ENCODE assay signal across 7 mouse cellular contexts in the genomic region with DNA sequence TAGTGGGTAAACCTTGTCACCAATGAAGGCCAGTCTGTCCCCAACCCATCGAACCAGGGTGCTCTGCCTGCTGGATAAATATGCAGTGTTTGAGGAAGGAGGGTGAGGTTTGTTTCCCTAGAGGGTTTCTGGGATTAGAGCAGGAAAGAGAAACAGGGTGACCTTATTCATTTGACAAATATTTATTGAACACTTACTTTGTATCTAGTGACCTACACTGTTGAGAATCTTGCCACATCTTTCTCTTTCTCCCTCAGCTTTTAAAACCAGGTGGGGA. TPM values are rescaled to one million over a fixed set of nuclear protein-coding genes. Genes with fewer than 3 reads are reported as not detected.
DNase-seq lines count a peak whose midpoint lies in the region; ATAC-seq lines count a peak whose summit lies in the region.

No protein-coding gene starts in this region.

- peak overlapping the region; percentile 64 for H3K4me2 ChIP-seq in lung, embryonic 16.5 days (ENCODE audit: low read depth, low read length)
- peak overlapping the region; percentile 60 for H3K4me2 ChIP-seq in forebrain, embryonic 16.5 days (ENCODE audit: low read length)
- peak overlapping the region; percentile 98 for H3K4me2 ChIP-seq in liver, embryonic 12.5 days
- peak overlapping the region; percentile 74 for H3K4me2 ChIP-seq in stomach, embryonic 16.5 days (ENCODE audit: low read depth, low read length)

- H3K4me3 ChIP-seq in lung, embryonic 16.5 days (ENCODE audit: low read length) = peak overlapping the region; percentile 94
- H3K4me3 ChIP-seq in forebrain, embryonic 16.5 days (replicated peaks; ENCODE audit: low read length) = no peak overlapping the region; the same call in 1 of the 2 replicates
- H3K4me3 ChIP-seq in liver, embryonic 12.5 days = no peak overlapping the region
- H3K4me3 ChIP-seq in stomach, embryonic 16.5 days (replicated peaks; ENCODE audit: low read length) = peak overlapping the region; percentile 97

- no peaks in the 10 kb centered on the region for H3K27me3 ChIP-seq in lung, embryonic 16.5 days (ENCODE audit: control insufficient read depth, insufficient read depth, low read depth, low read length)
- H3K27me3 ChIP-seq in forebrain, embryonic 16.5 days (replicated peaks; ENCODE audit: control insufficient read depth, insufficient read depth, low read length) = no peaks in the 10 kb centered on the region
- H3K27me3 ChIP-seq in liver, embryonic 12.5 days (replicated peaks) = no peaks in the 10 kb centered on the region
- no peaks in the 10 kb centered on the region for H3K27me3 ChIP-seq in stomach, embryonic 16.5 days (ENCODE audit: control insufficient read depth, insufficient read depth, low read length)

- peaks cover 5% of the 10 kb centered on the region; the same call in 1 of the 2 replicates for H3K36me3 ChIP-seq in lung, embryonic 16.5 days (ENCODE audit: control insufficient read depth, insufficient read depth, low read length)
- no peaks in the 10 kb centered on the region for H3K36me3 ChIP-seq in forebrain, embryonic 16.5 days (ENCODE audit: control insufficient read depth, insufficient read depth)
- H3K36me3 ChIP-seq in liver, embryonic 12.5 days = peaks cover 5% of the 10 kb centered on the region
- no peaks in the 10 kb centered on the region for H3K36me3 ChIP-seq in stomach, embryonic 16.5 days (ENCODE audit: control insufficient read depth, insufficient read depth, low read length)

- no peaks in the 10 kb centered on the region for H3K9me3 ChIP-seq in lung, embryonic 16.5 days (ENCODE audit: control insufficient read depth, low read length)
- no peaks in the 10 kb centered on the region for H3K9me3 ChIP-seq in forebrain, embryonic 16.5 days (ENCODE audit: control insufficient read depth, low read length)
- no peaks in the 10 kb centered on the region for H3K9me3 ChIP-seq in liver, embryonic 12.5 days (replicated peaks)
- no peaks in the 10 kb centered on the region for H3K9me3 ChIP-seq in stomach, embryonic 16.5 days (replicated peaks; ENCODE audit: control insufficient read depth, low read length)

- 14% methylated on average over 1 of the region's 1 CpGs for WGBS in lung, embryonic 16.5 days
- 68% methylated on average over 1 of the region's 1 CpGs for WGBS in forebrain, embryonic 16.5 days
- 10% methylated on average over 1 of the region's 1 CpGs for WGBS in liver, embryonic 12.5 days (ENCODE audit: insufficient replicate concordance)
- 7% methylated on average over 1 of the region's 1 CpGs for WGBS in stomach, embryonic 16.5 days

- DNase-seq in lung, postnatal 14 days = no peak
- no peak for DNase-seq in cerebellum, postnatal 36 days
- DNase-seq in retina, postnatal 1 day = no peak

- peaks cover 65% of the 10 kb centered on the region for H3K4me1 ChIP-seq in lung, embryonic 16.5 days (replicated peaks; ENCODE audit: control insufficient read depth, insufficient read depth, low read length)
- peaks cover 60% of the 10 kb centered on the region for H3K4me1 ChIP-seq in forebrain, embryonic 16.5 days (replicated peaks; ENCODE audit: control insufficient read depth, insufficient read depth, low read length)
- peaks cover 91% of the 10 kb centered on the region for H3K4me1 ChIP-seq in liver, embryonic 12.5 days
- H3K4me1 ChIP-seq in stomach, embryonic 16.5 days (ENCODE audit: control insufficient read depth, insufficient read depth, low read length) = peaks cover 49% of the 10 kb centered on the region

- no peak for ATAC-seq in lung, embryonic 16.5 days (ENCODE audit: low read depth)
- no peak for ATAC-seq in forebrain, embryonic 16.5 days
- no peak for ATAC-seq in liver, embryonic 12.5 days
- ATAC-seq in stomach, embryonic 16.5 days (ENCODE audit: insufficient read depth, low FRiP score) = no peak

- peak overlapping the region; percentile 100 for H3K27ac ChIP-seq in lung, embryonic 16.5 days (ENCODE audit: low read length)
- no peak overlapping the region for H3K27ac ChIP-seq in forebrain, embryonic 16.5 days (ENCODE audit: low read length)
- 0 out of 2 replicates have a peak overlapping the region, but pooled peaks have one; percentile 10 for H3K27ac ChIP-seq in liver, embryonic 12.5 days
- H3K27ac ChIP-seq in stomach, embryonic 16.5 days (ENCODE audit: low read length) = peak overlapping the region; percentile 99

- H3K9ac ChIP-seq in lung, embryonic 16.5 days (ENCODE audit: low read length) = peak overlapping the region; percentile 97; the same call in 1 of the 2 replicates
- H3K9ac ChIP-seq in forebrain, embryonic 16.5 days (replicated peaks; ENCODE audit: low read depth, low read length) = no peak overlapping the region
- H3K9ac ChIP-seq in liver, embryonic 12.5 days = no peak overlapping the region
- no peak overlapping the region for H3K9ac ChIP-seq in stomach, embryonic 16.5 days (ENCODE audit: low read length)

RNA-seq across cellular contexts. Expression of gene Lasp1, which starts 3.3 kb away (rescaled TPM):
- polyA plus RNA-seq in lung, embryonic 16.5 days (2015; fragmentation: Nextera tagmentation; extraction: Ambion mirVana) = 163 and 167 TPM in 2 replicates
- polyA plus RNA-seq in forebrain, embryonic 16.5 days (2015; fragmentation: Nextera tagmentation; extraction: Ambion mirVana) = 140 and 159 TPM in 2 replicates
- polyA plus RNA-seq in liver, embryonic 12.5 days (2016; fragmentation: Nextera tagmentation; extraction: Ambion mirVana) = 36.9 and 37.6 TPM in 2 replicates
- 130 and 143 TPM in 2 replicates for polyA plus RNA-seq in stomach, embryonic 16.5 days (2015; fragmentation: Nextera tagmentation; extraction: Ambion mirVana)

RNA-seq across cellular contexts. Expression of gene Rpl23, which starts 19.9 kb away (rescaled TPM):
- 495 and 578 TPM in 2 replicates for polyA plus RNA-seq in lung, embryonic 16.5 days (2015; fragmentation: Nextera tagmentation; extraction: Ambion mirVana)
- 298 and 306 TPM in 2 replicates for polyA plus RNA-seq in forebrain, embryonic 16.5 days (2015; fragmentation: Nextera tagmentation; extraction: Ambion mirVana)
- 462 and 473 TPM in 2 replicates for polyA plus RNA-seq in liver, embryonic 12.5 days (2016; fragmentation: Nextera tagmentation; extraction: Ambion mirVana)
- polyA plus RNA-seq in stomach, embryonic 16.5 days (2015; fragmentation: Nextera tagmentation; extraction: Ambion mirVana) = 439 and 586 TPM in 2 replicates

RNA-seq across cellular contexts. Expression of gene 1700001P01Rik, which starts 26.4 kb away (rescaled TPM):
- polyA plus RNA-seq in lung, embryonic 16.5 days (2015; fragmentation: Nextera tagmentation; extraction: Ambion mirVana) = 0.35 TPM in 1 of 2 replicates, not detected in the other
- polyA plus RNA-seq in forebrain, embryonic 16.5 days (2015; fragmentation: Nextera tagmentation; extraction: Ambion mirVana) = 0.57 and 0.85 TPM in 2 replicates
- polyA plus RNA-seq in liver, embryonic 12.5 days (2016; fragmentation: Nextera tagmentation; extraction: Ambion mirVana) = not detected in 2 replicates
- not detected in 2 replicates for polyA plus RNA-seq in stomach, embryonic 16.5 days (2015; fragmentation: Nextera tagmentation; extraction: Ambion mirVana)

RNA-seq across cellular contexts. Expression of gene Cwc25, which starts 35.8 kb away (rescaled TPM):
- polyA plus RNA-seq in lung, embryonic 16.5 days (2015; fragmentation: Nextera tagmentation; extraction: Ambion mirVana) = 16.1 and 18.5 TPM in 2 replicates
- 17.1 and 19.5 TPM in 2 replicates for polyA plus RNA-seq in forebrain, embryonic 16.5 days (2015; fragmentation: Nextera tagmentation; extraction: Ambion mirVana)
- polyA plus RNA-seq in liver, embryonic 12.5 days (2016; fragmentation: Nextera tagmentation; extraction: Ambion mirVana) = 10.7 and 10.9 TPM in 2 replicates
- 15.0 and 16.3 TPM in 2 replicates for polyA plus RNA-seq in stomach, embryonic 16.5 days (2015; fragmentation: Nextera tagmentation; extraction: Ambion mirVana)

RNA-seq across cellular contexts. Expression of gene B230217C12Rik, which starts 38.4 kb away (rescaled TPM):
- polyA plus RNA-seq in lung, embryonic 16.5 days (2015; fragmentation: Nextera tagmentation; extraction: Ambion mirVana) = 3.1 and 3.4 TPM in 2 replicates
- 21.1 and 24.1 TPM in 2 replicates for polyA plus RNA-seq in forebrain, embryonic 16.5 days (2015; fragmentation: Nextera tagmentation; extraction: Ambion mirVana)
- 1.1 and 1.3 TPM in 2 replicates for polyA plus RNA-seq in liver, embryonic 12.5 days (2016; fragmentation: Nextera tagmentation; extraction: Ambion mirVana)
- polyA plus RNA-seq in stomach, embryonic 16.5 days (2015; fragmentation: Nextera tagmentation; extraction: Ambion mirVana) = 3.7 and 3.8 TPM in 2 replicates

Comparison
In these comparisons a context has a peak if more than half of its experiments do, and no peak if none do; other contexts are left out.
1. H3K4me3 ChIP-seq: peak in lung, embryonic 16.5 days (single experiment) and stomach, embryonic 16.5 days (single experiment); none in forebrain, embryonic 16.5 days (single experiment) and liver, embryonic 12.5 days (single experiment).
2. Peak in every context shown above with its lines, with median percentiles within 50 percentile points of each other: H3K4me2 ChIP-seq.